Mouse (Mus musculus) ovary, postnatal 14 days (tissue): ENCODE results near the gene Dlgap1.
"Not testable (repeated sequence)": the region's sequence is repeated elsewhere in the genome, so short reads cannot be mapped to it uniquely, and the experiment has no call there.

Source experiments
- DNase-seq: peaks from one replicate; pipeline ENCODE4 v3.0.0; 2022; ENCODE audit warnings: low spot score

Gene Dlgap1

GRCm38 (mm10) chr17:70807885-70808284, 839.0 kb downstream of the Dlgap1 start:
- DNase-seq = no peak

GRCm38 (mm10) chr17:70808837-70809236, 840.0 kb downstream of the Dlgap1 start:
- DNase-seq = no peak

GRCm38 (mm10) chr17:70809776-70810175, 840.9 kb downstream of the Dlgap1 start:
- DNase-seq = no peak

GRCm38 (mm10) chr17:70810795-70811194, 841.9 kb downstream of the Dlgap1 start:
- DNase-seq = no peak

- DNase-seq = no peak
These were observed 846.1 kb downstream of the Dlgap1 start for GRCm38 (mm10) chr17:70815001-70815400.

GRCm38 (mm10) chr17:70817862-70818451, 849.1 kb downstream of the Dlgap1 start:
- DNase-seq = no peak

- no peak for DNase-seq
These were observed 854.2 kb downstream of the Dlgap1 start for GRCm38 (mm10) chr17:70823083-70823482.

GRCm38 (mm10) chr17:70826227-70826626, 857.4 kb downstream of the Dlgap1 start:
- no peak for DNase-seq

- DNase-seq = not testable (repeated sequence)
These were observed 858.7 kb downstream of the Dlgap1 start for GRCm38 (mm10) chr17:70827463-70828179.

- DNase-seq = no peak
These were observed 859.3 kb downstream of the Dlgap1 start for GRCm38 (mm10) chr17:70828180-70828528.

- no peak for DNase-seq
These were observed 859.7 kb downstream of the Dlgap1 start for GRCm38 (mm10) chr17:70828569-70828968.

- DNase-seq = no peak
These were observed 860.3 kb downstream of the Dlgap1 start for GRCm38 (mm10) chr17:70829217-70829616.

GRCm38 (mm10) chr17:70829943-70830715, 861.3 kb downstream of the Dlgap1 start:
- no peak for DNase-seq

- DNase-seq = no peak
These were observed 862.7 kb downstream of the Dlgap1 start for GRCm38 (mm10) chr17:70831591-70831990.

- DNase-seq = no peak
These were observed 863.7 kb downstream of the Dlgap1 start for GRCm38 (mm10) chr17:70832544-70832943.

GRCm38 (mm10) chr17:70834430-70834965, 865.6 kb downstream of the Dlgap1 start:
- no peak for DNase-seq

- no peak for DNase-seq
These were observed 866.4 kb downstream of the Dlgap1 start for GRCm38 (mm10) chr17:70835071-70835790.

GRCm38 (mm10) chr17:70836820-70837219, 867.9 kb downstream of the Dlgap1 start:
- no peak for DNase-seq

GRCm38 (mm10) chr17:70837474-70837873, 868.6 kb downstream of the Dlgap1 start:
- not testable (repeated sequence) for DNase-seq

GRCm38 (mm10) chr17:70838031-70838430, 869.2 kb downstream of the Dlgap1 start:
- DNase-seq = no peak

GRCm38 (mm10) chr17:70838533-70838932, 869.7 kb downstream of the Dlgap1 start:
- no peak for DNase-seq

GRCm38 (mm10) chr17:70843252-70843651, 874.4 kb downstream of the Dlgap1 start:
- DNase-seq = no peak
